Mouse (Mus musculus) cerebellum, postnatal 36 days (tissue): ENCODE results near the gene Nmi.
"Not testable (repeated sequence)": the region's sequence is repeated elsewhere in the genome, so short reads cannot be mapped to it uniquely, and the experiment has no call there.

Source experiments
- DNase-seq, 2 experiments: peaks; one replicate each; pipeline ENCODE4 v3.0.0; 2021 to 2022; ENCODE audit warnings: mixed read lengths in 2 of 2

Gene Nmi

GRCm38 (mm10) chr2:51973410-51973968 is at the start of gene Nmi:
TSS of gene Nmi (minus strand) at chr2:51973494.
- DNase-seq, result peak; percentile 8 to 29

GRCm38 (mm10) chr2:52016361-52016760 is 43.1 kb upstream of the Nmi start:
- no peak for DNase-seq

- DNase-seq, result peak; percentile 65 to 68
Measured at GRCm38 (mm10) chr2:52013306-52013820, 40.1 kb upstream of the Nmi start.

GRCm38 (mm10) chr2:52011820-52012219 is 38.5 kb upstream of the Nmi start:
- not testable (repeated sequence) for DNase-seq

GRCm38 (mm10) chr2:52006380-52006779 is 33.1 kb upstream of the Nmi start:
- DNase-seq, result no peak

GRCm38 (mm10) chr2:52002299-52002698 is 29.0 kb upstream of the Nmi start:
- DNase-seq, result not testable (repeated sequence)

GRCm38 (mm10) chr2:52001521-52001920 is 28.2 kb upstream of the Nmi start:
- no peak for DNase-seq

GRCm38 (mm10) chr2:51999996-52000395 is 26.7 kb upstream of the Nmi start:
- no peak for DNase-seq

GRCm38 (mm10) chr2:51991447-51991846 is 18.2 kb upstream of the Nmi start:
- DNase-seq, result no peak

- no peak for DNase-seq
Measured at GRCm38 (mm10) chr2:51989559-51989958, 16.3 kb upstream of the Nmi start.

GRCm38 (mm10) chr2:51986695-51987094 is 13.4 kb upstream of the Nmi start:
- no peak for DNase-seq

GRCm38 (mm10) chr2:51986157-51986556 is 12.9 kb upstream of the Nmi start:
- no peak for DNase-seq

- no peak for DNase-seq
Measured at GRCm38 (mm10) chr2:51985241-51985640, 11.9 kb upstream of the Nmi start.

GRCm38 (mm10) chr2:51982288-51982687 is 9.0 kb upstream of the Nmi start:
- no peak for DNase-seq

- DNase-seq, result peak; percentile 7
Measured at GRCm38 (mm10) chr2:51981630-51982029, 8.3 kb upstream of the Nmi start.

- DNase-seq, result peak; percentile 31 to 42
Measured at GRCm38 (mm10) chr2:51972641-51973409, 469 bp downstream of the Nmi start.

- peak in 1 of 2 experiments; percentile 10 for DNase-seq
Measured at GRCm38 (mm10) chr2:51972142-51972541, 1.2 kb downstream of the Nmi start.

GRCm38 (mm10) chr2:51970897-51971296 is 2.4 kb downstream of the Nmi start:
- DNase-seq, result no peak

- DNase-seq, result no peak
Measured at GRCm38 (mm10) chr2:51967288-51967687, 6.0 kb downstream of the Nmi start.

GRCm38 (mm10) chr2:51953648-51954204 is 19.6 kb downstream of the Nmi start:
- no peak for DNase-seq

- no peak for DNase-seq
Measured at GRCm38 (mm10) chr2:51950876-51951275, 22.4 kb downstream of the Nmi start.

GRCm38 (mm10) chr2:51948105-51948830 is 25.0 kb downstream of the Nmi start:
- no peak for DNase-seq

- DNase-seq, result no peak
Measured at GRCm38 (mm10) chr2:51945812-51946211, 27.5 kb downstream of the Nmi start.
